Mouse (Mus musculus): Measurements from ENCODE around the gene Plk2. TPM values are rescaled to one million over a fixed set of nuclear protein-coding genes. Genes with fewer than 3 reads are reported as not detected.
"Not testable (repeated sequence)": the region's sequence is repeated elsewhere in the genome, so short reads cannot be mapped to it uniquely, and the experiment has no call there.

The Plk2 gene
- polyA plus RNA-seq, 1 experiment: 97.6 TPM

DNA sequence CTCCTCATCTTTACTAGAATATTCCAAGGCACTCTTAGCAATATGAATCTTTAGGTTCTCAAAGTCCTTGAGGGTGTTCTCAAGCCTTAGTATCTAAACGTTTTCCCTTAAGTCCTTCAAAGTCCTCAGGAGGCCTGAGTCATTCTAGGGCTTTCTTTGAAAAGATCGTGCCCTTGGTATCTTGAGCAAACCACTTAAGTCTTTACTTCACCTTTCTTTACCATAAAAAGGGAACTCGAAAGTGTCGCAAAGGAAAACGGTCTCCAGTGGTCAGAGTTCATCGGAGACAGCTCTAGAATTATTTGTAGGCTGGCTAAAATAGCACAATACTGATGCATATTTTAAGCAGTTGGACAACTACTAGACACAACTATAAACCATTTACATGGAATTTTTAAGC is 31.1 kb upstream of the Plk2 start:
- H3K27me3 ChIP-seq (ENCODE audit: control insufficient read depth, insufficient read depth, insufficient read length): no peaks in the 10 kb centered on the region
- H3K79me2 ChIP-seq (ENCODE audit: control insufficient read depth, insufficient read depth): no peaks in the 10 kb centered on the region
- H3K36me3 ChIP-seq (ENCODE audit: control insufficient read depth, insufficient read depth): no peaks in the 10 kb centered on the region
- H3K4me2 ChIP-seq (ENCODE audit: low read depth): no peak overlapping the region
- no peak overlapping the region for H3K4me3 ChIP-seq
- TF ChIP-seq MAX (IDR thresholded peaks at IDR 0.05; ENCODE audit: low read depth): no peak
- no peak for TF ChIP-seq TCF3 (IDR thresholded peaks at IDR 0.05; ENCODE audit: insufficient read length, low read depth)
- TF ChIP-seq POLR2A (IDR thresholded peaks at IDR 0.05; ENCODE audit: insufficient read length, low read depth): no peak
- TF ChIP-seq USF1 (IDR thresholded peaks at IDR 0.05; ENCODE audit: low read depth): no peak
- TF ChIP-seq REST (IDR thresholded peaks at IDR 0.05; ENCODE audit: insufficient read depth, insufficient read length): no peak
- no peak for TF ChIP-seq CEBPB (IDR thresholded peaks at IDR 0.05; ENCODE audit: insufficient read depth, poor library complexity, severe bottlenecking)
- TF ChIP-seq MYOG (IDR thresholded peaks at IDR 0.05; ENCODE audit: control insufficient read depth in 1 of 3, insufficient read depth in 1 of 3, insufficient read length in 2 of 3, low read depth in 2 of 3): no peak
- TF ChIP-seq E2F4 (IDR thresholded peaks at IDR 0.05; ENCODE audit: insufficient read depth): no peak
- TF ChIP-seq TCF12 (IDR thresholded peaks at IDR 0.05; ENCODE audit: insufficient read depth, poor library complexity, severe bottlenecking): no peak
- TF ChIP-seq SRF (IDR thresholded peaks at IDR 0.05; ENCODE audit: control insufficient read depth, insufficient read length, low read depth): no peak
- TF ChIP-seq MYOD1 (IDR thresholded peaks at IDR 0.05; ENCODE audit: control insufficient read depth in 1 of 3, insufficient read length in 2 of 3, low read depth in 2 of 3): no peak
- TF ChIP-seq POLR2AphosphoS2 (IDR thresholded peaks at IDR 0.05; ENCODE audit: insufficient read length, low read depth): no peak
- H3ac ChIP-seq (ENCODE audit: control insufficient read depth, insufficient read length): no peak overlapping the region

DNA sequence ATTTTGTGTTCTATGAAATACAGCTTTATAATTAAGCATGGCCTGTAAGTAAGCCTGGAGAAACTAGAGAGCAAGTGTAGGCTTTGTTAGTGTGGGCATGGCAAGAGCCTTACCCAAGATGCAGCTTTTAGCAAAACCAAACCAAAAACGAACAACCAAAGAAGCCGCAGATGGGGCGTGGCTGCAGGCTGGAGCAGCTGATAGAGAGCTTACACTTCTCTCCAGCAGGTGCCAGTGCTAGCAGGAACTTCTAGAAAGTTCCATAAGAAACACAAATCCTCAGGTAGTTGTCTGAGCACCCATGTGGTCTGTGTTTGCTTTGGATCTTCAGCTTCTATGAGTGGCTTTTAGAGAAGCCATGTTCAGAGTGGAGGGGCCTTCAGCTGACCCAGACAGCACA is 28.4 kb upstream of the Plk2 start:
- no peak overlapping the region for H3K4me2 ChIP-seq (ENCODE audit: low read depth)
- H3K4me3 ChIP-seq: no peak overlapping the region
- H3K36me3 ChIP-seq (ENCODE audit: control insufficient read depth, insufficient read depth): no peaks in the 10 kb centered on the region
- no peaks in the 10 kb centered on the region for H3K27me3 ChIP-seq (ENCODE audit: control insufficient read depth, insufficient read depth, insufficient read length)
- no peaks in the 10 kb centered on the region for H3K79me2 ChIP-seq (ENCODE audit: control insufficient read depth, insufficient read depth)
- no peak overlapping the region for H3ac ChIP-seq (ENCODE audit: control insufficient read depth, insufficient read length)
- TF ChIP-seq POLR2A (IDR thresholded peaks at IDR 0.05; ENCODE audit: insufficient read length, low read depth) (no peak), MYOD1 (IDR thresholded peaks at IDR 0.05; ENCODE audit: control insufficient read depth in 1 of 3, insufficient read length in 2 of 3, low read depth in 2 of 3) (no peak), SRF (IDR thresholded peaks at IDR 0.05; ENCODE audit: control insufficient read depth, insufficient read length, low read depth) (no peak), MYOG (IDR thresholded peaks at IDR 0.05; ENCODE audit: control insufficient read depth in 1 of 3, insufficient read depth in 1 of 3, insufficient read length in 2 of 3, low read depth in 2 of 3) (no peak), POLR2AphosphoS2 (IDR thresholded peaks at IDR 0.05; ENCODE audit: insufficient read length, low read depth) (no peak), TCF12 (IDR thresholded peaks at IDR 0.05; ENCODE audit: insufficient read depth, poor library complexity, severe bottlenecking) (no peak), E2F4 (IDR thresholded peaks at IDR 0.05; ENCODE audit: insufficient read depth) (no peak), MAX (IDR thresholded peaks at IDR 0.05; ENCODE audit: low read depth) (no peak), USF1 (IDR thresholded peaks at IDR 0.05; ENCODE audit: low read depth) (no peak), REST (IDR thresholded peaks at IDR 0.05; ENCODE audit: insufficient read depth, insufficient read length) (no peak), TCF3 (IDR thresholded peaks at IDR 0.05; ENCODE audit: insufficient read length, low read depth) (no peak), CEBPB (IDR thresholded peaks at IDR 0.05; ENCODE audit: insufficient read depth, poor library complexity, severe bottlenecking) (no peak)

DNA sequence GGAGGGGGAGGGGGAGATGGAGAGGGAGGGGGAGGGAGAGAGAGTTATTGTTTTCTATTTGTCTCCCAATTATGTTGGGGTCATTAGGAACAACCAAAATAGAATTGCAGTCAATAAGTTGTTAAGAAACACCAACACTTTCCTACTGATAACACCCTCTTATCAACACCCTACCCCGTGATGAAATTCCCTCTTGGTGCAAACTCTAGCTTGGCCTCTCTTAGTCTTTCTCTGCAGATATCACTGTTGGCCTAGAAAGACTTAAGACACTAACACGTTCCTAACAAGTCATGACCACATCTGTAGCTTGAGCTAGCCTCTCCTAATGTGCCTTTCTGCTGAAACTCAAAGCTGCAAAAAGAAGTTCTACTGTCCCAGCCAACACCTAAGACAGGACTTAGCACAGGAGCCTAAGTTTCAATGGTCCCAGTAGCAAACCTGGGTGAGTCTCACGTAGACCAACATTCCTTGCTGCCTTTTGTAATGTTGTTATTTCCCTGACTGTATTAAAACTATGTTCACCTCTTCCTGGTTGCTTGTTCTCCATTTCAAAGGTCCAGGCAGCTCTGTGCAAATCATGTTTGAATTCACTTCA is 26.8 kb upstream of the Plk2 start:
- H3K36me3 ChIP-seq (ENCODE audit: control insufficient read depth, insufficient read depth): no peaks in the 10 kb centered on the region
- no peaks in the 10 kb centered on the region for H3K79me2 ChIP-seq (ENCODE audit: control insufficient read depth, insufficient read depth)
- no peak for TF ChIP-seq SRF (IDR thresholded peaks at IDR 0.05; ENCODE audit: control insufficient read depth, insufficient read length, low read depth)
- no peak for TF ChIP-seq POLR2A (IDR thresholded peaks at IDR 0.05; ENCODE audit: insufficient read length, low read depth)
- TF ChIP-seq MYOG (IDR thresholded peaks at IDR 0.05; ENCODE audit: control insufficient read depth in 1 of 3, insufficient read depth in 1 of 3, insufficient read length in 2 of 3, low read depth in 2 of 3): no peak
- TF ChIP-seq MYOD1 (IDR thresholded peaks at IDR 0.05; ENCODE audit: control insufficient read depth in 1 of 3, insufficient read length in 2 of 3, low read depth in 2 of 3): no peak
- no peak for TF ChIP-seq MAX (IDR thresholded peaks at IDR 0.05; ENCODE audit: low read depth)
- no peak overlapping the region for H3K4me2 ChIP-seq (ENCODE audit: low read depth)
- H3K4me3 ChIP-seq: no peak overlapping the region
- H3ac ChIP-seq (ENCODE audit: control insufficient read depth, insufficient read length): no peak overlapping the region
- no peaks in the 10 kb centered on the region for H3K27me3 ChIP-seq (ENCODE audit: control insufficient read depth, insufficient read depth, insufficient read length)

DNA sequence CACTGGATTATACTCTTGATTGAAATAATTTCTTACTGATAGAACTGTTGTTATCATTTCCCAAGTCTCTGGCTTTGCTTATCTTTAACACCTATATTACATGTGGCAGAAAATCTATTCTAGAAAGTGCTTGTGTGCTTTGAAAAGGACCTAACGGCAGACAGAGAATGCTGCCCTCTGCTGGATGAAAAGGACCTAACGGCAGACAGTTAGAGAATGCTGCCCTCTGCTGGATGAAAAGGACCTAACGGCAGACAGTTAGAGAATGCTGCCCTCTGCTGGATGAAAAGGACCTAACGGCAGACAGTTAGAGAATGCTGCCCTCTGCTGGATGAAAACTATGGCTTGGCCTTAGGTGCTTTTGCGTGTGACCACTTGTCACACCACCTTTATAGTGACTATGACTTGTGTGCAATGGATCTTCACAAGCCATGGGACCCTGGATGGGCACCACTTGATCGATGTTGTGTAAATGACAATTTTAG is 26.2 kb upstream of the Plk2 start:
- not testable (repeated sequence) for H3K36me3 ChIP-seq (ENCODE audit: control insufficient read depth, insufficient read depth); H3K27me3 ChIP-seq (ENCODE audit: control insufficient read depth, insufficient read depth, insufficient read length); H3K4me3 ChIP-seq; H3K4me2 ChIP-seq (ENCODE audit: low read depth); H3K79me2 ChIP-seq (ENCODE audit: control insufficient read depth, insufficient read depth); H3ac ChIP-seq (ENCODE audit: control insufficient read depth, insufficient read length)

DNA sequence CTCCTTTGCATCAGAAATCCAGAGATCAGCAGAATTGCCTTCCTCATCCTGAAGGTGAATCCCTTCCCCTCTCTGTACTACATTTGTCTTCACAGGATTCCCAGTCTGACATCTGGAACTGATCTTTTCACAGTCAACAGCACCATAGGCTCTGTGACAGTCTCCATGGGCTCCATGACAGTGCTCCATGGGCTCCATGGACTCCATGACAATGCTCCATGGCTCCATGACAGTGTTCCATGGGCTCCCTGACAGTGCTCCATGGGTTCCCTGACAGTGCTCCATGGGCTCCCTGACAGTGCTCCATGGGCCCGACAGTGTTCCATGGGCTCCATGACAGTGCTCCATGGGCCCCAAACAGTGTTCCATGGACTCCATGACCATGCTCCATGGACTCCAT is 25.2 kb upstream of the Plk2 start:
- Histone ChIP-seq H3K36me3 (ENCODE audit: control insufficient read depth, insufficient read depth) (no peaks in the 10 kb centered on the region), H3ac (ENCODE audit: control insufficient read depth, insufficient read length) (no peak overlapping the region), H3K79me2 (ENCODE audit: control insufficient read depth, insufficient read depth) (no peaks in the 10 kb centered on the region)

More for the DNA sequence above, 25.2 kb upstream of the Plk2 start:
- TF ChIP-seq E2F4 (IDR thresholded peaks at IDR 0.05; ENCODE audit: insufficient read depth): no peak
- no peaks in the 10 kb centered on the region for H3K27me3 ChIP-seq (ENCODE audit: control insufficient read depth, insufficient read depth, insufficient read length)
- no peak overlapping the region for H3K4me2 ChIP-seq (ENCODE audit: low read depth)
- H3K4me3 ChIP-seq: no peak overlapping the region

Measured in myocyte (in vitro differentiated cells).